Mouse (Mus musculus): ENCODE measurements around the gene Crygn.
"Not testable (repeated sequence)": the region's sequence is repeated elsewhere in the genome, so short reads cannot be mapped to it uniquely, and the experiment has no call there.

Crygn gene

GRCm38 (mm10) chr5:24757816-24758215, at the start of gene Crygn:
Gene Crygn (minus strand): TSS chr5:24758008.
- DNase-seq (ENCODE audit: extremely low read depth, insufficient read length, low spot score) = no peak

- no peak for DNase-seq (ENCODE audit: extremely low read depth, insufficient read length, low spot score)
Observed at GRCm38 (mm10) chr5:24805222-24805621, 47.4 kb upstream of the Crygn start.

GRCm38 (mm10) chr5:24804661-24805060, 46.9 kb upstream of the Crygn start:
- DNase-seq (ENCODE audit: extremely low read depth, insufficient read length, low spot score) = no peak

- no peak for DNase-seq (ENCODE audit: extremely low read depth, insufficient read length, low spot score)
Observed at GRCm38 (mm10) chr5:24801841-24802624, 44.2 kb upstream of the Crygn start.

- no peak for DNase-seq (ENCODE audit: extremely low read depth, insufficient read length, low spot score)
Observed at GRCm38 (mm10) chr5:24800416-24800815, 42.6 kb upstream of the Crygn start.

GRCm38 (mm10) chr5:24798639-24799038, 40.8 kb upstream of the Crygn start:
- DNase-seq (ENCODE audit: extremely low read depth, insufficient read length, low spot score) = no peak

GRCm38 (mm10) chr5:24797858-24798257, 40.0 kb upstream of the Crygn start:
- no peak for DNase-seq (ENCODE audit: extremely low read depth, insufficient read length, low spot score)

GRCm38 (mm10) chr5:24792961-24793360, 35.2 kb upstream of the Crygn start:
- no peak for DNase-seq (ENCODE audit: extremely low read depth, insufficient read length, low spot score)

- DNase-seq (ENCODE audit: extremely low read depth, insufficient read length, low spot score) = no peak
Observed at GRCm38 (mm10) chr5:24782957-24783356, 25.1 kb upstream of the Crygn start.

- DNase-seq (ENCODE audit: extremely low read depth, insufficient read length, low spot score) = no peak
Observed at GRCm38 (mm10) chr5:24781048-24781447, 23.2 kb upstream of the Crygn start.

- no peak for DNase-seq (ENCODE audit: extremely low read depth, insufficient read length, low spot score)
Observed at GRCm38 (mm10) chr5:24779881-24780512, 22.2 kb upstream of the Crygn start.

- DNase-seq (ENCODE audit: extremely low read depth, insufficient read length, low spot score) = no peak
Observed at GRCm38 (mm10) chr5:24779321-24779720, 21.5 kb upstream of the Crygn start.

- no peak for DNase-seq (ENCODE audit: extremely low read depth, insufficient read length, low spot score)
Observed at GRCm38 (mm10) chr5:24778843-24779140, 21.0 kb upstream of the Crygn start.

GRCm38 (mm10) chr5:24778082-24778842, 20.5 kb upstream of the Crygn start:
- DNase-seq (ENCODE audit: extremely low read depth, insufficient read length, low spot score) = no peak

GRCm38 (mm10) chr5:24776681-24777080, 18.9 kb upstream of the Crygn start:
- DNase-seq (ENCODE audit: extremely low read depth, insufficient read length, low spot score) = no peak

- not testable (repeated sequence) for DNase-seq (ENCODE audit: extremely low read depth, insufficient read length, low spot score)
Observed at GRCm38 (mm10) chr5:24774549-24774948, 16.7 kb upstream of the Crygn start.

- DNase-seq (ENCODE audit: extremely low read depth, insufficient read length, low spot score) = no peak
Observed at GRCm38 (mm10) chr5:24756931-24757330, 877 bp downstream of the Crygn start.

GRCm38 (mm10) chr5:24752175-24752498, 5.7 kb downstream of the Crygn start:
- DNase-seq (ENCODE audit: extremely low read depth, insufficient read length, low spot score) = no peak

- peak; percentile 68 for DNase-seq (ENCODE audit: extremely low read depth, insufficient read length, low spot score)
Observed at GRCm38 (mm10) chr5:24751305-24752174, 6.3 kb downstream of the Crygn start.

- DNase-seq (ENCODE audit: extremely low read depth, insufficient read length, low spot score) = peak; percentile 86
Observed at GRCm38 (mm10) chr5:24750321-24751304, 7.2 kb downstream of the Crygn start.
